In genomic region chrX:166304355-166304754, GRCm38 (mm10) we compare ENCODE assay signal across 31 mouse cellular contexts.
DNase-seq lines count a peak whose midpoint lies in the region; ATAC-seq lines count a peak whose summit lies in the region.
"Had no signal": no experiment of that assay in that cellular context is flagged by ENCODE, and none has a peak within 500 bp of the region (broad histone marks: within the 10 kb centered on the region; RNA-seq: fewer than 3 reads in every experiment).

No protein-coding gene starts in this region.

- H3K4me3 ChIP-seq in midbrain, embryonic 13.5 days (replicated peaks): no peak overlapping the region
- H3K4me3 ChIP-seq: embryonic facial prominence, embryonic 13.5 days; erythroblast, embryonic 14.5 days; gastrocnemius, adult 2 months; hindbrain, embryonic 12.5 days; limb, embryonic 15.5 days; midbrain, embryonic 15.5 days; neural tube, embryonic 12.5 days had no signal

- H3K27me3 ChIP-seq in midbrain, embryonic 13.5 days: peaks cover 50% of the 10 kb centered on the region
- H3K27me3 ChIP-seq: neural tube, embryonic 12.5 days had no signal

- H3K4me2 ChIP-seq in midbrain, embryonic 13.5 days (replicated peaks): no peak overlapping the region
- H3K4me2 ChIP-seq: embryonic facial prominence, embryonic 13.5 days; hindbrain, embryonic 12.5 days; limb, embryonic 15.5 days; midbrain, embryonic 15.5 days; neural tube, embryonic 12.5 days had no signal

- H3K9ac ChIP-seq in midbrain, embryonic 13.5 days (replicated peaks): no peak overlapping the region
- H3K9ac ChIP-seq: embryonic facial prominence, embryonic 13.5 days; hindbrain, embryonic 12.5 days; limb, embryonic 15.5 days; liver, embryonic 14.5 days; midbrain, embryonic 15.5 days; neural tube, embryonic 12.5 days had no signal

- H3K4me1 ChIP-seq in midbrain, embryonic 13.5 days (replicated peaks): no peaks in the 10 kb centered on the region
- H3K4me1 ChIP-seq: embryonic facial prominence, embryonic 13.5 days; hindbrain, embryonic 12.5 days; limb, embryonic 15.5 days; midbrain, embryonic 15.5 days; neural tube, embryonic 12.5 days had no signal

- DNase-seq in 416B (ENCODE audit: low read depth): peak; percentile 21
- peak; percentile 50 for DNase-seq in CD4-positive helper T cell, adult 2 months (ENCODE audit: low read depth, low spot score)
- no peak for DNase-seq in retina, embryonic 14.5 days (ENCODE audit: low spot score)
- no peak for DNase-seq in adrenal gland, postnatal 14 days
- no peak for DNase-seq in neural tube, embryonic 10.5 days (ENCODE audit: extremely low spot score, low spot score)
- DNase-seq: adrenal gland, postnatal 10 days; cerebellum, adult 11 months; cerebellum, adult 9-10 months; cerebellum, postnatal 36 days; embryo, embryonic 11 days; gastrocnemius, adult 2 months; gastrocnemius, postnatal 36 days; kidney, adult 11 months; kidney, postnatal 14 days; left cerebral cortex, postnatal 4 days; lung, adult 2 months; lung, postnatal 10 days; thymus, postnatal 4 days had no signal

- peak; percentile 74 for ATAC-seq in activated CD4-positive, CD25-positive, alpha-beta regulatory T cell, adult 4 months
- ATAC-seq in inflammation-experienced regulatory T-cells, adult 6 months: peak; percentile 76
- ATAC-seq in midbrain, embryonic 13.5 days: no peak
- ATAC-seq: forebrain, embryonic 16.5 days; hindbrain, postnatal 0 days; midbrain, embryonic 15.5 days had no signal

- no peaks in the 10 kb centered on the region for H3K9me3 ChIP-seq in midbrain, embryonic 13.5 days
- H3K9me3 ChIP-seq: embryonic facial prominence, embryonic 13.5 days; hindbrain, embryonic 12.5 days; limb, embryonic 15.5 days; midbrain, embryonic 15.5 days; neural tube, embryonic 12.5 days had no signal

- 88% methylated on average over 2 of the region's 2 CpGs for WGBS in midbrain, embryonic 13.5 days

- no peak overlapping the region for H3K27ac ChIP-seq in midbrain, embryonic 13.5 days
- H3K27ac ChIP-seq: embryonic facial prominence, embryonic 13.5 days; gastrocnemius, adult 2 months; hindbrain, embryonic 12.5 days; hindbrain, postnatal 0 days; limb, embryonic 15.5 days; liver, embryonic 14.5 days; macrophage; midbrain, embryonic 15.5 days; neural tube, embryonic 12.5 days had no signal

- no peaks in the 10 kb centered on the region for H3K36me3 ChIP-seq in midbrain, embryonic 13.5 days
- H3K36me3 ChIP-seq: embryonic facial prominence, embryonic 13.5 days; hindbrain, embryonic 12.5 days; limb, embryonic 15.5 days; midbrain, embryonic 15.5 days; neural tube, embryonic 12.5 days had no signal

Comparison
In these comparisons a context has a peak if more than half of its experiments do, and no peak if none do; other contexts are left out.
1. DNase-seq: peak in 416B (single experiment) and CD4-positive helper T cell, adult 2 months (single experiment); none in retina, embryonic 14.5 days (single experiment), adrenal gland, postnatal 14 days (single experiment) and neural tube, embryonic 10.5 days (single experiment).